Mouse (Mus musculus) neutrophil, adult 5-6 weeks (primary cell): ENCODE data around the gene Vps37d. TPM values are rescaled to one million over a fixed set of nuclear protein-coding genes. Genes with fewer than 3 reads are reported as not detected.

Source experiments
- ATAC-seq: fragments of 151-379, 151-347 bp; 2 replicates; pipeline ENCODE4 v1.8.0; 2017; ENCODE audit warnings: mild to moderate bottlenecking, moderate TSS enrichment; ENCODE audit not compliant: insufficient number of reproducible peaks, poor library complexity, low FRiP score, severe bottlenecking; ENCODE audit errors: extremely low read depth
- total RNA-seq: library from RNA; stranded (forward); fragments of 200-1000 nt; gene quantifications from 2 replicates; pipeline ENCODE4 v1.2.3, GENCODE M21; 2017

Gene Vps37d
- total RNA-seq, result not detected in 2 replicates

- ATAC-seq, result peak; percentile 65; the same call in 1 of the 2 replicates
Observed at GRCm38 (mm10) chr5:135077564-135078481, at the start of gene Vps37d. Vps37d (minus strand) TSS chr5:135078266.

DNA sequence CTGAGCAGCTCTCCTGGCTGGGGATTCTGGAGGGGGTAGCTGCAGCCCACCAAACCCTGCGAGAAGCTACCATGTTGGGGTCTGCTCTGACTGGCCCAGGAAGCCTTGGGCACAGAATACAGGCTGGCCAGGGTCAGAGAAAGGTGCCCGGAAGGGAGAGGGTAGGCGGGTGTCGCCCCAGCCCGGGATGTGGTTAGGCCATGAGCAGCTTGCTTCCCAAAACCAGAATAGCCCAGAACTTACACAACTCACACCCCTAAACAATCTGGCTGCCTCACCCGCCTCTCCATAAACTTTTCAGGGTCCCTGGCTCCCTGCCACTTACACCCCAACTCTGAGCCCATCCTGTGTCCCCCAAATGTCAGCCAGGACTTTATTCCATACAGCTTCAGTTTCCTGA, 49.6 kb upstream of the Vps37d start:
- ATAC-seq, result no peak

- no peak for ATAC-seq
Observed at GRCm38 (mm10) chr5:135126121-135126520, 48.1 kb upstream of the Vps37d start.

- no peak for ATAC-seq
Observed at GRCm38 (mm10) chr5:135120753-135121152, 42.7 kb upstream of the Vps37d start.

- ATAC-seq, result peak; percentile 77
Observed at GRCm38 (mm10) chr5:135118589-135119081, 40.6 kb upstream of the Vps37d start.

- no peak for ATAC-seq
Observed at GRCm38 (mm10) chr5:135115241-135115640, 37.2 kb upstream of the Vps37d start.

- ATAC-seq, result no peak
Observed at GRCm38 (mm10) chr5:135113782-135114181, 35.7 kb upstream of the Vps37d start.

GRCm38 (mm10) chr5:135109976-135110375, 31.9 kb upstream of the Vps37d start:
- no peak for ATAC-seq

DNA sequence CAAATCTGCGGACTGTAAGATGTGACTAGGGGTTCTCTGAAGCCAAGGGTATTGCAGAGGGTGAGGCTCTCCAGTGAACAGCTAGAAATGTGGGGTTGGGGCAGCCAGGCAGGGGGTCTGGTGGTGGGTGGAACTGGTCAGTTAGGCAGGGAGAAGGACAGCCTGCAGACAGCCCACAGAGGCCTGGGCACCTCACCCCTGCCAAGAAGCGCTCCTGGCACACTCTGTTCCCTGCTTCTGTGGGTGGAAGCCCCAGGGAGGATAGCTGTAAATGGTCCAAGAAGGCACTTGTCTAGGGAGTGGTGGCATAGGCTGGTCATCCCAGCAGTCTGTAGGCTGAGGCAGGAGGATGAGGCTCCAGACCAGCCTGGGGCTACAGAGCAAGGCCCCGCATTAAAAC, 31.4 kb upstream of the Vps37d start:
- ATAC-seq, result no peak

DNA sequence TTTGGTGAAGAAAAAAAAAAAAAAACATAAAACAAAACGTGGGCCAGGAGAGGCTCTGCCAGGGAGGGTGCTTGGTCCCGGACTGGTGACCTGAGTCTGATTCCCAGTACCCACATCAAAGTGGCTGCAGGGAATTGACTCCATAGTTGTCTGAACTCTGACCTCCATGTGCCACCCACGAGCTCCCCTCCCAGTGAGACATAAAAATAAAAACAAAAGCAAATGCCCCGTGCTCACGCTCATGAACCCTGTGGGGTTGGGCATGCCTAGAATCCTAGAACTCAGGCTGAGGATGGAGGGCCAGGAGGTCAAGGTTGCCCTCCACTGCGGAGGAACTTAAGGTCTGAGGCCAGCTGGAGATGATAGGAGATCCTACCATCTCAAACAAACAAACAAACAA, 31.0 kb upstream of the Vps37d start:
- no peak for ATAC-seq

GRCm38 (mm10) chr5:135107521-135108501, 29.7 kb upstream of the Vps37d start:
- no peak for ATAC-seq

DNA sequence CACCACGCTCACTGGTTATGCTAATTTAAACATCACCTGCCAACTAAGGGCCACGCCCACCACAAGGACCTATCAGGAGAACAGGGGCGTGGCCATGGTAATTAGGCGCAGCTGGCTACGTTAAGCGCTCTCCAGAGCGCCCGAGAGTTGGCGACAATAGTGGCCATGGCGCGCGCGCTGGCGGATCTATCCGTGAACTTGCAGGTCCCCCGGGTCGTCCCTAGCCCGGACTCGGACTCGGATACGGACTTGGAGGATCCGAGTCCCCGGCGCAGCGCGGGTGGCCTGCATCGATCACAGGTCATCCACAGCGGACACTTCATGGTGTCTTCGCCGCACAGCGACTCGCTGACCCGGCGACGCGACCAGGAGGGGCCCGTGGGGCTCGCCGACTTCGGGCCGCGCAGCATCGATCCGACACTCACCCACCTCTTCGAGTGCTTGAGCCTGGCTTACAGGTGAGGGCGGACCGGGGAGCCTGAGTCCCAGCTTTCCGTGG, 28.7 kb upstream of the Vps37d start:
- peak; percentile 43; the same call in 1 of the 2 replicates for ATAC-seq

- ATAC-seq, result no peak
Observed at GRCm38 (mm10) chr5:135103999-135104660, 26.1 kb upstream of the Vps37d start.

GRCm38 (mm10) chr5:135100981-135101380, 22.9 kb upstream of the Vps37d start:
- ATAC-seq, result no peak

DNA sequence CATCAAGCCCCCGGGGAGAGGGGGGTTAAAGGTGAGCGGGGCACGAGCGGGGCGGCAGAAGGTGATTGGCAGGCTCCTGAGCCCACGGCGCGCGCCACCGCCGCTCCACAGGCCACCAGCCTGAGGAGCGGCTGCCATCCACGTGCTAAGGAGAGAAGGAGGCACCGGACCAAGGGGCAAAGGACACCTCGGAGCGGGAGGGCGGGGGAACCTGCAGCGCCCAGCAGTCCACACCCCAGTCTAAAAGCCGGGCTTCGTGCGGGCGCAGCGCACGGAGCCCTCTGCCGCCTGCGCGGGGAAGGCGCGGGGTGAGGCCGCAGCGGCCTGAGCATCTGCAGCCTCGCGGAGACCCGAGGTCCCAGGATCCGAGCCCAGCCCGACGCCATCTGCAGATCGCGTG, 11.6 kb upstream of the Vps37d start, which contains the start of gene Mlxipl:
Gene Mlxipl (plus strand): TSS at position 238 of the 400 bp plus-strand sequence.
- no peak for ATAC-seq

DNA sequence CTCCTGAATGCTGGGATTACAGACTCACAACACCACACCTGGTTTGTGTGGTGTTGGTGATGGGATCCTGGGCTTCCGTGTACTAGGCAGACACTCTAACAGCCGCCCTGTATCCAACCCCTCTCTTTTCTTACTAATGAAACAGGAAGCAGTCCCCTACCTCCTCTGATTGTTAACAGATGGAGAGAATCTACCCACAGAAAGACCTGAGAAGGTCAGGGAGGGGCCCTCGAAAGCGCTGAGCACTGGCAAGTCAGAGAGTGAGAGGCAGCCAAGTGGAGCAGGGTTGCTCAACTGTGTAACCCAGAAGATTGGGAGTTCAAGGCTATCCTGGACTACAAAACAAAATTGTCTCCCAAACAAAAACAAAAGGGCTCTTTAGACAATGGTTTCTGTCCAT, 8.8 kb upstream of the Vps37d start:
- ATAC-seq, result no peak

DNA sequence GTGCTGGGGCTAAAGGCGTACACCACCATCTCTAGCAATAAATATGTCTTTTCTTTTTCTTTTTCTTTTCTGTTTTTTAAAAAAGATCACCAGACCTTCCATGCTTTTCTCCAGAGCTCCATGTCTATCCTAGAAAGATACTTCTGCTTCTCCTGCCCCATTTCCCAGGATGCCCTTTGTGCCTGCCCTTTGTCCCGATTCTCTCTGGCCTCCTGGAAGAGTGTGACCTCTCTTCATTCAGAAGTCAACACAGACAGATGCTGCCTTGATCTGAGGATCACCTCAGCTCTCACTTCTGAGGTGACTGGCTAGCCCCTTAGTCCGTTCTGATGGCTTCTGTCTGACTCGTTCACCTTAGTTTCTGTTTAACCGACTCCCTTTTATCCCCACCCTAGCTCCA, 2.5 kb upstream of the Vps37d start:
- ATAC-seq, result no peak

GRCm38 (mm10) chr5:135079578-135079977, 1.5 kb upstream of the Vps37d start:
- no peak for ATAC-seq

DNA sequence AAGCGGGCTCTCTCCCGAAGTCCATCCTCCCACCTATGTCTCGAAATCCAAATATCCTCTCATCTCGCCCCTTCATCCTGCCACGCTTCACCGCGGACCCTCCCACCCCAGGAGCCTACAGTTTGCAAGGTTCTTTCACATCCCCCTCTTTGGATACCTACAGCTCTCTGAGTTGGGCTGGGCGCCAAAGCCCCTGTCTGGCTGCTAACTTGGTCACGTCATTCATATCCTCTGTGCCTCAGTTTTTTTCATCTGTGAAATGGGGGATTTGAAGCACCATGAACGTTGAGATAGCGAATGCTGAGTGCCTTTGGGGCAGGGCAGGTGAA, 380 bp upstream of the Vps37d start:
- ATAC-seq, result no peak
